Mouse (Mus musculus) CH12.LX (cell line): Measurements from ENCODE around the gene Ano10. TPM values are rescaled to one million over a fixed set of nuclear protein-coding genes. Genes with fewer than 3 reads are reported as not detected.

ENCODE experiments used
- DNase-seq: peaks from one replicate; pipeline ENCODE4 v3.0.0-alpha.2; 2013; ENCODE audit errors: extremely low read depth
- H3K27ac ChIP-seq: 2 replicates; pipeline ENCODE4 v1.5.1; 2012; ENCODE audit warnings: low read depth, mild to moderate bottlenecking, control low read depth, moderate library complexity; ENCODE audit not compliant: insufficient read depth
- H3K27me3 ChIP-seq: replicated peaks from 2 replicates; pipeline ENCODE3; 2012; ENCODE audit warnings: inconsistent platforms
- H3K36me3 ChIP-seq, 2 experiments: replicated peaks in 1 of 2; 2 replicates each; pipeline versions ENCODE3 to v1.6.1; 2012; ENCODE audit warnings: inconsistent platforms in 1 of 2, low read length in 1 of 2, mild to moderate bottlenecking in 1 of 2, mixed read lengths in 1 of 2, moderate library complexity in 1 of 2; ENCODE audit not compliant: control insufficient read depth in 1 of 2, insufficient read depth in 1 of 2
- H3K4me1 ChIP-seq, 2 experiments: 2 replicates each; pipeline ENCODE4 v1.6.1; 2012; ENCODE audit warnings: inconsistent platforms in 1 of 2, moderate library complexity in 1 of 2; ENCODE audit not compliant: insufficient read depth in 2 of 2, control insufficient read depth in 1 of 2
- H3K4me2 ChIP-seq: 2 replicates; pipeline ENCODE4 v1.6.1; 2012; ENCODE audit warnings: low read depth, mild to moderate bottlenecking, control low read depth; ENCODE audit not compliant: poor library complexity, insufficient read depth, severe bottlenecking
- H3K4me3 ChIP-seq, 3 experiments: fragments of 150-350 bp in 1 of 3; sonication (generic) in 1 of 3; replicated peaks in 1 of 3; 2 replicates each; pipeline versions ENCODE3 to v1.5.1; 2011 to 2012; ENCODE audit warnings: low read depth in 2 of 3, low read length in 2 of 3, mild to moderate bottlenecking in 2 of 3, moderate library complexity in 2 of 3, control low read depth in 1 of 3, improper control_type of control experiment in 1 of 3, inconsistent platforms in 1 of 3, mixed read lengths in 1 of 3; ENCODE audit not compliant: poor library complexity in 1 of 3
- H3K79me2 ChIP-seq: replicated peaks from 2 replicates; pipeline ENCODE4 v1.6.1; 2012; ENCODE audit warnings: mild to moderate bottlenecking, moderate library complexity; ENCODE audit not compliant: control insufficient read depth, poor library complexity, insufficient read depth, severe bottlenecking; ENCODE audit errors: extremely low read depth
- H3K9ac ChIP-seq: 2 replicates; pipeline ENCODE4 v1.6.1; 2012; ENCODE audit warnings: low read depth, mild to moderate bottlenecking, control low read depth, moderate library complexity; ENCODE audit not compliant: insufficient read depth
- H3K9me3 ChIP-seq: replicated peaks from 2 replicates; pipeline ENCODE3; 2012; ENCODE audit warnings: low read length, inconsistent platforms, mixed read lengths
- CHD1 ChIP-seq: IDR thresholded peaks from 2 replicates; pipeline ENCODE4 v1.6.1; 2012; ENCODE audit warnings: low read depth, low read length, improper control_type of control experiment, inconsistent platforms
- CHD2 ChIP-seq: IDR thresholded peaks from 2 replicates; pipeline ENCODE4 v1.6.1; 2011; ENCODE audit warnings: low read length, improper control_type of control experiment
- E2F4 ChIP-seq: IDR thresholded peaks from 2 replicates; pipeline ENCODE4 v1.6.1; 2011; ENCODE audit warnings: low read depth, low read length, improper control_type of control experiment; ENCODE audit not compliant: insufficient replicate concordance
- ELF1 ChIP-seq: IDR thresholded peaks from 2 replicates; pipeline ENCODE4 v1.6.1; 2014; ENCODE audit warnings: low read depth, mild to moderate bottlenecking, inconsistent platforms, low read length, improper control_type of control experiment
- KAT2A ChIP-seq: IDR thresholded peaks from 2 replicates; pipeline ENCODE4 v1.6.1; 2012; ENCODE audit warnings: low read length, improper control_type of control experiment, inconsistent platforms; ENCODE audit not compliant: insufficient replicate concordance
- MAZ ChIP-seq: IDR thresholded peaks from 2 replicates; pipeline ENCODE4 v1.6.1; 2012; ENCODE audit warnings: low read depth, mild to moderate bottlenecking, inconsistent platforms, low read length, improper control_type of control experiment, moderate library complexity
- MEF2A ChIP-seq: IDR thresholded peaks from 2 replicates; pipeline ENCODE4 v1.6.1; 2014; ENCODE audit warnings: low read depth, mild to moderate bottlenecking, inconsistent platforms, low read length, improper control_type of control experiment, borderline replicate concordance
- MYC ChIP-seq: IDR thresholded peaks from 2 replicates; pipeline ENCODE4 v1.6.1; 2011; ENCODE audit warnings: low read depth, mild to moderate bottlenecking, improper control_type of control experiment, low read length
- NELFE ChIP-seq: IDR thresholded peaks from 2 replicates; pipeline ENCODE4 v1.6.1; 2011; ENCODE audit warnings: low read depth, low read length, improper control_type of control experiment
- SIN3A ChIP-seq: IDR thresholded peaks from 2 replicates; pipeline ENCODE4 v1.6.1; 2012; ENCODE audit warnings: low read length, improper control_type of control experiment, inconsistent platforms
- USF1 ChIP-seq: IDR thresholded peaks from 2 replicates; pipeline ENCODE4 v1.6.1; 2014; ENCODE audit warnings: low read depth, mild to moderate bottlenecking, inconsistent platforms, low read length, improper control_type of control experiment
- ZKSCAN1 ChIP-seq: IDR thresholded peaks from 2 replicates; pipeline ENCODE4 v1.6.1; 2012; ENCODE audit warnings: low read depth, inconsistent platforms, low read length, improper control_type of control experiment, borderline replicate concordance
- dilution Hi-C: fragments of 300-500 bp; cut with MboI; formaldehyde crosslinking; loops from 2 replicates; pipeline ENCODE4 v1.14.3; 2020; ENCODE audit warnings: low sequenced_read_pairs; ENCODE audit not compliant: extremely low pct_unique_long_range_greater_than_20kb, extremely low pct_ligation_motif_present
- in situ Hi-C: fragments of 300-500 bp; cut with MboI; formaldehyde crosslinking; loops from 3 replicates; pipeline ENCODE4 v1.14.3; 2019; ENCODE audit warnings: low sequenced_read_pairs, low pct_ligation_motif_present, low pct_unique_long_range_greater_than_20kb, mixed read lengths
- polyA plus RNA-seq: library from polyadenylated mRNA; unstranded; fragments of >175 nt; gene quantifications from 2 replicates; pipeline ENCODE4 v1.2.1, GENCODE M21; 2012; ENCODE audit warnings: low read depth; ENCODE audit not compliant: insufficient read length
- total RNA-seq, 2 experiments: library from RNA; depleted of rRNA; stranded (reverse); fragments of 300-350 nt in 1 of 2; fragments of >200 nt in 1 of 2; gene quantifications; 2 replicates each; pipeline ENCODE4 v1.2.3; 2012 to 2014

The Ano10 gene
- total and polyA plus RNA-seq, 3 experiments, result 9.5 to 23.9 (median 12.2) TPM

DNA sequence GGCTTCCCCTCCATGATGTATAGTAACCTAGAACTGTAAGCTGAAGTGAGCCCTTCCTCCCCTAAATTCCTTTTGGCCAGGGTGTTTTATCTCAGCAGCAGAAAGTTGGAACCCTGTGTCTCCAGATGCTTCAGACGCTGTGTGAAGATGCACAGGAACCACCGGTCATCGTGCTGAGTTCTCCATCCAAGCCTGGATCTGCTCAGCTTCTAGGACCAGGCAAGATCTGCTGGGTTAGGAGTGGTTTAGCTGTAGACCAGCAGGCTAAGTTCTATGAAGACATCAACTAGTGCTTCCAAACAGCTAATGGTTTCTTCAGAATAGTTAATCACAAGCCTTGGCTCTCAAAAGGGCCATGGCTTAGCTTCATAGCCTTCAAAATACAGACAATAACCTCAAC, 6.7 kb downstream of the Ano10 start:
- no peak for DNase-seq
- dilution Hi-C loops, result no loop called here
- H3K27ac ChIP-seq, result no peak overlapping the region
- TF ChIP-seq CHD2, result no peak
- TF ChIP-seq E2F4, result no peak
- no peak for TF ChIP-seq KAT2A
- no peak for TF ChIP-seq SIN3A
- TF ChIP-seq ZKSCAN1, result no peak
- TF ChIP-seq ELF1, result no peak
- TF ChIP-seq, all 38 proteins: peak for 0
- Histone ChIP-seq H3K9me3 (no peaks in the 10 kb centered on the region), H3K4me1 (peaks cover 7 to 21% of the 10 kb centered on the region in 2 experiments; a peak in 3 of 4 replicates), H3K4me3 (no peak overlapping the region), H3K4me2 (no peak overlapping the region), H3K27me3 (no peaks in the 10 kb centered on the region), H3K79me2 (no peaks in the 10 kb centered on the region), H3K36me3 (peaks cover 0 to 2% of the 10 kb centered on the region in 2 experiments), H3K9ac (no peak overlapping the region)
- in situ Hi-C loops, result no loop called here

DNA sequence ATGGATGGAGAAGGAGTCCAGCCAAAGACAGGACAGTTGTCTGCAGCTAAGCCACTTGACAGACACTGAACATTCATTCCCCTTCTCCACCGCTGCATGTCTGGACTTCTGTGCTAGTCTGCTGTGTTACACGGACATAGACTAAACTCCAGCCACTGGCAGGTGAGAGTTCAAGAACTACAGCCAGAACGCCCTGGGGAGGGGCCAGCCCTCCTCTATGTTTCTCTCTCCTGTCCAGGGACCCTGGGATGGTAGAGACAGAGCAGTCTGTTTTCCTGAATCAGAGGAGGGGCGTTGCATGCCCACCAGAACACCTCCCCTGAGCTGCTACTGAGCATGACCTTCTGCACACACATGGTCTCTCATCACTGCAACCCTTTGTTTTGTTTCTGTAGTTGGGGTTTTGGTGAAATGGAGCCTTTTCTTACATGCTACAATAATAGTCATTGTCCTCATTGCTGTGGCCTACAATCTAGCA, 8.4 kb downstream of the Ano10 start:
- TF ChIP-seq CHD1, result no peak
- TF ChIP-seq MEF2A, result no peak
- no peak for TF ChIP-seq USF1
- no peak for TF ChIP-seq MYC
- Histone ChIP-seq H3K4me2 (no peak overlapping the region), H3K4me1 (peaks cover 9 to 32% of the 10 kb centered on the region in 2 experiments)

DNA sequence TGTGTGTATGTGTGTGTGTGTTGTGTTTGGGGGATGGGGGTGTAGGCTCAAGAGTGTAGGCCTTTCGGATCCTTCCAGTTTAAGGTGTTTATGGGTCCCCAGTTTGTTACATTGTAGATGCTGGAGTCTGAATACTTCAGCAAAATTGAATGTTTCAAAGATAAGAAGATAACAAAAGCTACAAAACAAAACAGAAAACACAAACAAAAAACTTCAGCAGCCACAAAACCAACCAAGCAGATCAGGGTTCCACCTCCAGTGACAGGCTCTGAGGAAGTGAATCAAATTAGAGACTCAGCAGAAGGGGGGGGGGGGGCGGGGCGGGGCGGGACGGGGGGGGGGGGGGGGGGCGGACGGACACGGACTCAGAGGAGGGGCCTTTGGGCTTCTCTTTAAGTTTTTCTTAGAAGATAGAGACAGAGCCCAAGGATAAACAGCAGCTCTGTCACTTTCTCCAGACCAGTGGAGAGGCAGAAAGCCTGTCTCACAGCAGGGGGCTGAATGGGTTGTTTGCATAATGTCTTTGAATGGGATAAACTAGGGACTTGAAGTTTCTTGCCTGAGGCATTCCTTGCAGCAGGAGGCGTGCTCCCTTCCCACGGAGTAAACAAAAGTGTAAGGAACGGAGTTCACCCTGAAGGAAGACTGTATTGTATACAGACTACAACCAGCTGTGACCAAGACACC, 8.9 kb downstream of the Ano10 start:
- in situ Hi-C loops, result no loop called here
- H3K9ac ChIP-seq, result no peak overlapping the region
- dilution Hi-C loops, result no loop called here
- no peak overlapping the region for H3K4me2 ChIP-seq
- H3K36me3 ChIP-seq, result peaks cover 0 to 2% of the 10 kb centered on the region in 2 experiments
- TF ChIP-seq MAZ (peak; percentile 52; the same call in 1 of the 2 replicates), NELFE (no peak)
- no peak for DNase-seq
- H3K27ac ChIP-seq, result no peak overlapping the region
- H3K9me3 ChIP-seq, result no peaks in the 10 kb centered on the region
- no peak overlapping the region for H3K4me3 ChIP-seq
- no peaks in the 10 kb centered on the region for H3K27me3 ChIP-seq
- H3K79me2 ChIP-seq, result no peaks in the 10 kb centered on the region
- H3K4me1 ChIP-seq, result peaks cover 9 to 37% of the 10 kb centered on the region in 2 experiments

More for the DNA sequence above, 8.4 kb downstream of the Ano10 start:
- no peak overlapping the region for H3K27ac ChIP-seq
- no peaks in the 10 kb centered on the region for H3K79me2 ChIP-seq
- no peak overlapping the region for H3K9ac ChIP-seq
- H3K9me3 ChIP-seq, result no peaks in the 10 kb centered on the region
- in situ Hi-C loops (no loop called here), dilution Hi-C loops (no loop called here)
- H3K27me3 ChIP-seq, result no peaks in the 10 kb centered on the region
- H3K4me3 ChIP-seq, result no peak overlapping the region
- no peak for DNase-seq
- H3K36me3 ChIP-seq, result peaks cover 0 to 2% of the 10 kb centered on the region in 2 experiments
